Mouse (Mus musculus) hindbrain, postnatal 0 days (tissue): ENCODE measurements around the gene Kbtbd8. TPM values are rescaled to one million over a fixed set of nuclear protein-coding genes. Genes with fewer than 3 reads are reported as not detected.
A peak's percentile ranks its signal among the peaks of the same experiment; 100 is the strongest.

Experiments used
- ATAC-seq: fragments of 200-750 bp; cut with Nextera tagmentation; 2 replicates; pipeline ENCODE4 v1.8.0; 2017; ENCODE audit warnings: mild to moderate bottlenecking, moderate TSS enrichment, moderate library complexity
- DNase-seq: peaks from one replicate; pipeline ENCODE4 v3.0.0-alpha.2; 2015; ENCODE audit warnings: low spot score
- H3K27ac ChIP-seq: fragments of 300-500 bp; sonication (generic); 2 replicates; pipeline ENCODE4 v1.5.1; 2014; ENCODE audit warnings: mild to moderate bottlenecking
- H3K27me3 ChIP-seq: fragments of 300-500 bp; sonication (generic); 2 replicates; pipeline ENCODE4 v1.6.1; 2014; ENCODE audit warnings: low read length, mixed read lengths; ENCODE audit not compliant: insufficient read depth
- H3K36me3 ChIP-seq: fragments of 300-500 bp; sonication (generic); 2 replicates; pipeline ENCODE4 v1.6.1; 2014; ENCODE audit warnings: low read length, mixed read lengths; ENCODE audit not compliant: insufficient read depth
- H3K4me1 ChIP-seq: fragments of 300-500 bp; sonication (generic); 2 replicates; pipeline ENCODE4 v1.6.1; 2014; ENCODE audit warnings: antibody characterized with exemption, low read length, mixed read lengths; ENCODE audit not compliant: insufficient read depth
- H3K4me2 ChIP-seq: fragments of 300-500 bp; sonication (generic); 2 replicates; pipeline ENCODE4 v1.6.1; 2014; ENCODE audit warnings: low read depth, mild to moderate bottlenecking, low read length, moderate library complexity, mixed read lengths
- H3K4me3 ChIP-seq: fragments of 300-500 bp; sonication (generic); 2 replicates; pipeline ENCODE4 v1.5.1; 2014; ENCODE audit warnings: low read length
- H3K9ac ChIP-seq: fragments of 300-500 bp; sonication (generic); replicated peaks from 2 replicates; pipeline ENCODE4 v1.6.1; 2014; ENCODE audit warnings: mild to moderate bottlenecking, low read length, moderate library complexity, mixed read lengths
- H3K9me3 ChIP-seq: fragments of 300-500 bp; sonication (generic); 2 replicates; pipeline ENCODE4 v1.6.1; 2016; ENCODE audit warnings: low read length, mixed read lengths
- CTCF ChIP-seq: IDR thresholded peaks from 2 replicates; pipeline ENCODE4 v1.5.1; 2016; ENCODE audit warnings: antibody characterized with exemption, control low read depth, low read depth
- WGBS: fragments of 180-500 bp; shearing (Covaris S2); extraction: QIAGEN DNeasy Blood & Tissue Kit; methylation state at CpG from one replicate; pipeline ENCODE4 v1.1.7; 2014; 5-methylcytosine and 5-hydroxymethylcytosine counted together
- polyA plus RNA-seq: library from polyadenylated mRNA; unstranded; fragments of >200 nt; fragmentation: Nextera tagmentation; extraction: Ambion mirVana; gene quantifications from 2 replicates; pipeline ENCODE4 v1.2.1, GENCODE M21; 2015
- total RNA-seq: library from RNA; depleted of rRNA; stranded (reverse); fragments of >200 nt; gene quantifications from 2 replicates; pipeline ENCODE4 v1.2.3, GENCODE M21; 2014; rRNA removed

The Kbtbd8 gene
- total and polyA plus RNA-seq, 2 experiments from 2014 or later = 1.8 to 3.1 TPM

GRCm38 (mm10) chr6:95169411-95169810 is 52.4 kb downstream of the Kbtbd8 start:
- Histone ChIP-seq H3K27me3 (no peaks in the 10 kb centered on the region), H3K4me2 (no peak overlapping the region), H3K9me3 (no peaks in the 10 kb centered on the region), H3K27ac (no peak overlapping the region), H3K9ac (no peak overlapping the region), H3K4me1 (no peaks in the 10 kb centered on the region; the same call in 1 of the 2 replicates), H3K36me3 (no peaks in the 10 kb centered on the region), H3K4me3 (no peak overlapping the region)
- ATAC-seq (no peak), DNase-seq (no peak)
- WGBS = 75% methylated on average over 6 of the region's 6 CpGs
- no peak for TF ChIP-seq CTCF

GRCm38 (mm10) chr6:95174311-95175143 is 57.5 kb downstream of the Kbtbd8 start:
- peak; percentile 62 for DNase-seq
- Histone ChIP-seq H3K27me3 (no peaks in the 10 kb centered on the region), H3K4me2 (no peak overlapping the region), H3K4me1 (no peaks in the 10 kb centered on the region; the same call in 1 of the 2 replicates), H3K36me3 (no peaks in the 10 kb centered on the region), H3K9ac (no peak overlapping the region), H3K27ac (peak overlapping the region; percentile 2; the same call in 1 of the 2 replicates), H3K9me3 (no peaks in the 10 kb centered on the region), H3K4me3 (no peak overlapping the region)
- WGBS = 15% methylated on average over 9 of the region's 9 CpGs
- peak; percentile 63; the same call in 1 of the 2 replicates for ATAC-seq
- TF ChIP-seq CTCF = no peak

Other genes starting within 250 kb of the Kbtbd8 start
- gene Gm10234, start 204.9 kb downstream of the Kbtbd8 start, total RNA-seq = not detected in 2 replicates
- not detected in 2 replicates for gene Gm10234, start 204.9 kb downstream of the Kbtbd8 start, polyA plus RNA-seq